Mouse (Mus musculus): Measurements from ENCODE around the gene Spaca4. TPM values are rescaled to one million over a fixed set of nuclear protein-coding genes. Genes with fewer than 3 reads are reported as not detected.

The Spaca4 gene
- not detected for total RNA-seq (2022)

GRCm38 (mm10) chr7:45725713-45726112, at the start of gene Spaca4:
Gene Spaca4 (minus strand): TSS chr7:45725813.
- DNase-seq (ENCODE audit: low spot score): no peak

GRCm38 (mm10) chr7:45775237-45775636, 49.6 kb upstream of the Spaca4 start:
- DNase-seq (ENCODE audit: low spot score): no peak

DNA sequence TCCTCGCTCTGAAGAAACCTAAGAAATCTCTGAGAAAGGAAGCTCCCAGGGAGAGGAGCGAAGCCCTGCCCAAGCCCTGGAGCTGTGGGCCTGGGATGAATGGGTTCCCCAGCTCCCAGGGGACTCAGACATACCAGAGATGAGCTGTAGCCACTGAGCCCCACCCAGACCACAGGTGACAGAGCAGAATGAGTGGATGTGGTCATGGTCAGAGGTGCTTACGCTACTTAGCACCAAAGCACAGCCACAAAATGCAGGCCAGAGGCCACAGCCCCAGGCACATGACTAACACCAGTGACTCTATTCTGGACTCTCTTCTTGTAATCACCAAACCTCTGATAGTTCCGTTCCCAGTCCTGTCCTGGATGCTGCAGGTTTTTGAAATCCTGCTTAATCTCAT, 45.5 kb upstream of the Spaca4 start:
- DNase-seq (ENCODE audit: low spot score): no peak

DNA sequence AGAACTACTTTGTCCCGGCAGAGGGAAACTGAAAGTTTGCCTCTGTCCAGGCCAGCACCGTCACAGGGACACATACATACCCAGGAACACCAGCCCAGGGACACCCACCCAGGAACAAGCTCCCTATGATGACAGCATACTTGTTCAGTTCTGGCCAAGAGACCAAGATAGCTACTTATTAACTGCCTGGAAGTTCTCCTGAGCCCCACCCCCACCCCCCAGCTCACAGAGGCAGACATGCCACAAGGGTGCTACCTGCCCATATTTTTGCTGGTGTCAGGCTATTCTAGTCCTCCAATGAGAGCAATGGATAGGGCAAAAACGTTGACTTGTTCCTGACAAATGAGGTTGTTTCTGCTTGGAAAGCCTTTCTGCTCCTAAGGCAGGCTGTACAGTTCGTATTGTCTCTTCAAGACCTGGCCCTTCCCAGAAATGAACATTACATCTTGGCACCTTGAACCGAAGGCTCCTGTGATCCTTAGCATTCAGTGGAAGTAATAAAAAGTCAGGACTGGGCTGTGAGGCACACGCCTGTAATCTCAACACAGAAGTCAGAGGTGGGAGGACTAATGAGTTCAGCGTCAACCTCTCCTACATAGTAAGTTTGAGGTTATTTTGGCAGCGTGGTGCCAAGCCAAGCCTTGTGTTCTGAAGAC, 44.9 kb upstream of the Spaca4 start:
- no peak for DNase-seq (ENCODE audit: low spot score)

DNA sequence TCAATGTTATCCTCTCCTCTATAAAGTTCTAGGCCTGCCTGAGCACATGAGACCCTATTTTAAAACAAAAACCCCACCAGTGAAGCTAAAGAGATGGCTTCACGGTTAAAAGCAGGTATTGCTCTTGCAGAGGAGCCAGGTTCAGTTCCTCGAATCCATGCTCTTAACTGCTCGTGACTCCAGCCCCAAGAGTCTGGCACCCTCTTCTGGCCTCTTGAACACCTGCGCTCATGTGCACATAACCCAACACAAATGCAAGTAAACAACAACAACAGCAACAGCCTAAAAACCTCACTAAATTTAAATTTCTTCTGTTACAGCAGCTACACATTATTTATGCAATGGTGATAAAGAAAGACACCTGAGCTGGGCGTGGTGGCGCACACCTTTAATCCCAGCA, 41.9 kb upstream of the Spaca4 start:
- DNase-seq (ENCODE audit: low spot score): no peak

DNA sequence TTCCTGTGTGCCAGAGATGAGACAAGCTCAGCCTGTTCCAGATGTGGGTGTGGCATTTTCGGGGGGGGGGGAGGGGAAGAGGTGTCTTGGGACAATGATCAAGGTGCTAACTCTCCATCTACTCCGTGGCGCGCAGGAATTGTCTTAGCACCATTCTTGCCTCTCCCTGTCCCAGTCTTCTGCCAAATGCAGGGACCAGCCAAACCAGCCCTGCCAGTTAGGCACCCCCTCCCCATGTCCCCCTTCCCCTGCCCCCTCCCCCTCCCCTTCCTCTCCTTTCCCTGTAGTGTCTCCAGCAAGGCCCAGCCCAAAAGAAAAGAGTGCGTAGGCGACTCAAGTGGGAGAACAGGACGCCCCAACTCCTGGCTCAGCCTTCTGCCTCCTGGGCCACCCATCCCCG, 41.2 kb upstream of the Spaca4 start:
- DNase-seq (ENCODE audit: low spot score): no peak

DNA sequence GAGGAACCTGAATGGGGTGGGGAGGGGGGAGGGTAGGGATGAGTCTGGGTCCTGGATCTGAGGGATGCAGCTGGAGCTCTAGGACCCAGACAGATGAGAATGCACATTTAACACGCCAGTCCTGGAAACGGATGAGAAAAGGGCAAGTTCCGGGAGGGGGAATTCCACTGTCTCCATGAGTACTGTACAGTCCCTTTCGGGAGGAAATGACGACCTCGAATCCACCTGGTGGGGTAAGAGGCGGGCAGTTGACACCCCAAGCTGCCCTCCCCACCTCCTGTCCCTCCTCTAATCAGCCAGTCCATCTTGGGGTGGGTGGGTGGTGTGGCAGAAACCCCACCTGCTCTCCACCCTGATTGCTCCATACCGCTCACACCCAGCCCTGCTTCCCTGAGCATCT, 40.4 kb upstream of the Spaca4 start:
- DNase-seq (ENCODE audit: low spot score): no peak

DNA sequence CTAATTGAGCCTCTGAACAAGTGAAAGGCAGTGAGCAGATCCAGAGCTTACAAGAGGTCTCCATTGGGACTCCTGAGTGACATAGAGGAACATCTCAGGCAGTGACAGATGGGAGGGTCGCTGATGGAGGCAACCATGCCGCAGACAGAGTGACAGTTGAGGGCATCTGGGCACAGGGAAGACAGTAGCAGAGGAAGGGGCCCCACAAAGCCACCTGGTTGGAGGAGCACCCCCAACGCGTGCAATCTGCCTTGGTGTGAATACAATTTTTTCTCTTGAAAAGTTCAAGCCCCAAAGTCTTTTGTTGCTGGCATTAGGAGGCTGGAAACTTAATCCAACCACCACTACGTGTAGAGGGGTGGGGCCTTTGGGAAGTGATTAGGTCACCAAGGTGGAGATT, 34.5 kb upstream of the Spaca4 start:
- no peak for DNase-seq (ENCODE audit: low spot score)

DNA sequence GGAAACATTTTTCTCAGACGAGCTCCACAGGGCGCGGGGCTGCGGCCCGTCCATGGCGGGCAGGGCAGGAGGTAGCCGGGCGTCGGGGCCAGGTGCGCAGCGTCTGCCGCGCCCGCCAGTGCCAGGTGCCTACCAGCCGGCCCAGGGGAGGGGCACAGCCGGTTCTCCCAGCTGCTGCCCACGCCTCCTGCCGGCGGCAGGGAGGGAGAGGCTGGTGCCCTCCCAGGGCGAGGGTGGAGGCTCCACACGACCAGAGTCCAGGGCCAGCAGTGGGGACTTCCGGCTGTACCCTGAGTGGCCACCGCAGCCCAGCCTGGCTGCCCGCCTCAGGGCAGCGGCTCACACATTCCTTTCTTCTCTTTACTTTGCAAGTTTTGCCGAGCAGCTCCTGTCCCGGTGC, 33.8 kb upstream of the Spaca4 start:
- no peak for DNase-seq (ENCODE audit: low spot score)

DNA sequence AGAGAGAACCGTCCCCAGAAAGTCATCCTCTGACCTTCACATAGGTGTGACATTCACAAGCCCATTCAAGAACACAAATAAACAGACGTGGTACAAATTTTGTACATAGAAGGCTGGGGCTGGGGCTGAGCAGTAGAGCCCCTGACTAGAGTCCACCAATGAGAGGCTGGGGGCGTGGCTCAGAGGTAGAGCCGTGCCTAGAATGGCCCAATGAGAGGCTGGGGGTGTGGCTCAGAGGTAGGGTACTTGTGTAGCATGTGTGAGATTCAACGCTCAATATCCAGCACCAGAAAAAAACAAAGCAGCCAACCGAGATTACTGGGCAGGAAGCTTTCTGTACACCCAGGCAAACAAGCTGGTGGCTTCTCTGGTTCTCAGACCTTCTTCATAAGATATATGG, 30.1 kb upstream of the Spaca4 start:
- no peak for DNase-seq (ENCODE audit: low spot score)

GRCm38 (mm10) chr7:45750162-45750561, 24.5 kb upstream of the Spaca4 start:
- no peak for DNase-seq (ENCODE audit: low spot score)

DNA sequence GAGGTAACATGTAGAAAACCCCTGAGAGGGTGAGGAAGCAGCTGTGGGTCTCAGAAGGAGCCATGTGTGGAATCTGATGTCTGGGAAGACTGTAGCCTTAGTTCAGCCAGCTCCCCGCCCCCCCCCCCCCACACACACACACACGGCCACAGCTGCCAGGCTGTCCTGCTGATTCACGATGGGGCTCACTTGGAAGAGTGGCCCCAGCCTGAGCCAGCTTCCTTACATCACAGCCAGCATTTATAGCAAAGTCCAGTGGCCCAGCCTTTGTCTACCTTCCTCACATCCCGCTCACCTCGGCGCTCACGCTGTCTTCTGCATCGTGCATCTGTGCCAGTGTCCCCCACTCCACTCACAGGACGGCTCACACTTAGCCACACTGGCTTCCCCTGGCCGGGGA, 23.8 kb upstream of the Spaca4 start:
- no peak for DNase-seq (ENCODE audit: low spot score)

DNA sequence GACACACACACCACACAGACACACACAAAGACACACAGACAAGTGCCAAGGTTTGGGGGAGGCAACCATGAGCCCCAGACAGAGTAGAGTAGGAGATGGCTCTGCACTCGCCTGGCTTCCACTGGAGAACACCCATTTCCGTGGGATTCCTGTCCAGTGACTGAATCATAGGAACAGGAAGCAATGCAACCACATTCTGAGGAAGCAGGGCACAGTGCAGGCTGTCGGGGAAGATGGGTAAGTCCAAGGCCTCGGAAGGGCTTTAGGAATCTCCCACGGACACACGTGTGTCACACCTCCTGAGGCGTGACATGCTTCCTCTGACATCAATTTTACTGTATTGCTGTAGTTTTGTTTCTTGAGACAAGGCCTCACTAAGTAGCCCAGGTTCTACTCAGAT, 22.5 kb upstream of the Spaca4 start:
- DNase-seq (ENCODE audit: low spot score): no peak

- DNase-seq (ENCODE audit: low spot score): no peak
These were observed 21.8 kb upstream of the Spaca4 start for GRCm38 (mm10) chr7:45747450-45747849.

DNA sequence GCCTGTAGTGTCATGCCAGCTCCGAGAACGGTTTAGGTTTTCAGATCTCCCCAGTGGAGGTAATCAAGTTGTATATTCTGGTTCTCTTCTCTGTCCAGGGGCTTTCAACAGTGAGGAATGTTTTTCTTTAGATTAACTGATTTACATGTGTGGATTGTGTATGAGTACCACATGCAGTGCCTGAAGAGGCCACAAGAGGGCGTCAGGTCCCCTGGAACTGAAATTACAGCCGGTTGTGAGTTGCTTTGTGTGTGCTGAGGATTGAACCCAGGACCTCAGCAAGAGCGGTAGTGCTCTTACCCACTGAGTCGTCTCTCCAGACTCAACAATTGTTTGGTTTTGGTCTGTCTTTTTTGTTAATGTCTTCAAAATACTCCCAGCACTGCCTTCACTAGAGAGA, 20.9 kb upstream of the Spaca4 start:
- DNase-seq (ENCODE audit: low spot score): no peak

- DNase-seq (ENCODE audit: low spot score): peak; percentile 41
These were observed 18.8 kb upstream of the Spaca4 start for GRCm38 (mm10) chr7:45744387-45744786.

- DNase-seq (ENCODE audit: low spot score): no peak
These were observed 16.7 kb upstream of the Spaca4 start for GRCm38 (mm10) chr7:45742338-45742737.

GRCm38 (mm10) chr7:45741777-45742176, 16.2 kb upstream of the Spaca4 start:
- no peak for DNase-seq (ENCODE audit: low spot score)

GRCm38 (mm10) chr7:45741308-45741707, 15.7 kb upstream of the Spaca4 start:
- DNase-seq (ENCODE audit: low spot score): no peak

GRCm38 (mm10) chr7:45739820-45740219, 14.2 kb upstream of the Spaca4 start:
- no peak for DNase-seq (ENCODE audit: low spot score)

- DNase-seq (ENCODE audit: low spot score): peak; percentile 73
These were observed 13.7 kb upstream of the Spaca4 start for GRCm38 (mm10) chr7:45739162-45739763.

DNA sequence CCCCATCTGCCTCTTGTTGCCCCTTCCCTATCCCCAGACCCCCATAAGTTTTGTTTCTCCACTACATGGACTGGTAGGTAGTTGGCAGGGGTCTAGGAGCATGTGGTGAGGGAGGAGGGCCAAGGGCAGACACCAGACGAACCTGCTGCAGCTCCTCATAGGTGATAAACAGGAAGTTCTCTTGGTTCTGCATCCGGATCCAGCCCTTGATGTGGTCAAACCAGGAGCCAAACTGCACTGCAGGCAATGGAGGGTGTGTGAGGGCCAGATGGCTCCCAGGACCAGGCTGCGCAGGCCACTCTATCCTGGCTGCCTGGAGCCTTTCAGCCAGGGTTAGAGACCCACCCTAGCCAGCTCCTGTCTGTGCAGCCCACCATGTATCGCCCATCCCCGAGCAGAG, 7.9 kb upstream of the Spaca4 start:
- DNase-seq (ENCODE audit: low spot score): no peak

DNA sequence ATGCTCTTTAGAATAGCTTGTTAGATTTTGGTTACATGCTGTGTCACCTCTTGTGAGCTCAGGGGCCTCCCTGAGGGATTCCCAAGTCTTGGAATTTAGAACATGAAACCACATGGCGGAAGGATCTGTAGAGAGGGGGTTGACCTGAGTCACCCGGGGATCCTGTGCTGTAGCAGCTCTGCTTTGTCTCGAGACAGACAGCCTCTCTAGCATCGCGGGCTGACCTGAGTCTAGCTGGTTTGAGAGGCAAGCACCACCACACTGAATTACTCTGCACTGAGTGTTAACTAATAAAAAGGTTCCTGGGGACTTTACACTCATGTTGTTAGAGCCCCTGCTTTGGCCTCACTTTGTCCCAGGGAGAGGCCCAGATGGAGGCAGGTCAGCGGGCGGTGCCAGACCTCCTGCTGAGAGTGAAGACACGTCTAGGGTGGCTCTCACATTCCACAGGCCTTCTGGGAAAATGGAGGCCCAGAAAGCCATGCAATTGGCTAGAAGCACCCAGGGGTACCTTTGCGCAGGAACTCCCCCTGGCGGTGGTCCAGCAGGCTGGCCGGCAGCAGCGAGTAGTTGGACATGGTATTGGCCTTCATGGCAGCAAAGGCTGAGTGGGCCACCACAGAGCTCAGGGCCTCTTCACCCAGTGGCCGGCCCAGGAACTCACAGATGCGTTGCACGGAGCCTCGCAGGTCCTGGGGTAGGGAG, 5.3 kb upstream of the Spaca4 start:
- DNase-seq (ENCODE audit: low spot score): no peak
